Mouse (Mus musculus) CD4-positive, CD25-positive, alpha-beta regulatory T cell (primary cell): Measurements from ENCODE around the gene Ccnt2. TPM values are rescaled to one million over a fixed set of nuclear protein-coding genes. Genes with fewer than 3 reads are reported as not detected.

Source experiments
- polyA plus RNA-seq: library from polyadenylated mRNA; unstranded; fragments of 100-300 nt; shearing (Covaris generic); gene quantifications from one replicate; pipeline ENCODE4 v1.2.1, GENCODE M21; 2017

Gene Ccnt2
- 96.7 TPM for polyA plus RNA-seq

DNA sequence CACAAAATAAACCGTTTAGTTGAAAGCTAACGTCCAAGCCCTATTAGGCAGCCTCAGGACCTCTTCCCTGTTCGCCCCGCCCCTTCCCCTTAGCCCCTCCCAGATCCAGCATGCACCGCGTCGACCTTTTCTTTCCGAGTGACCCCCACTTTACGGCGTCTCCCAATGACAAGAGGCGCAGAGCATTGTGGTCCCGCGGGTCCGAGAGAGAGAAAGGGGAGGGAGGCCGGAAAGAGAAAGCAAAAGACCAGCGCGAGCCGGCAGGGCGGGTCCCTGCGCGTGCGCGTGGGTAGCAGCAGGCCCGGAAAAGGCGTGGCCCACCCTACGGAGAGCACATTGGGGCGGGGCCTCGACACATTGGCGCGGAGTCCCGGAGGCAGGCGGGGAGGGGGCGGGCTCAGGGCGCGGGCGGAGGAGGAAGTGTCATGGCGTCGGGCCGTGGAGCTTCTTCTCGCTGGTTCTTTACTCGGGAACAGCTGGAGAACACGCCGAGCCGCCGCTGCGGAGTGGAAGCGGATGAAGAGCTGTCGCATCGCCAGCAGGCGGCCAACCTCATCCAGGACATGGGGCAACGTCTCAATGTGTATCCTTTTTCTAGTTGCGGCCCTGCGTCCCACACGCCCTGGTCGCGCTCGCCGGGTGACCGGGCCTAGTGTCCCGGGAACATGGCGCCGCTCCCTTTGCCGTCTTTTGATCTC lies at the start of gene Ccnt2:
Ccnt2 (plus strand) TSS at position 362 of the 698 bp plus-strand sequence.

DNA sequence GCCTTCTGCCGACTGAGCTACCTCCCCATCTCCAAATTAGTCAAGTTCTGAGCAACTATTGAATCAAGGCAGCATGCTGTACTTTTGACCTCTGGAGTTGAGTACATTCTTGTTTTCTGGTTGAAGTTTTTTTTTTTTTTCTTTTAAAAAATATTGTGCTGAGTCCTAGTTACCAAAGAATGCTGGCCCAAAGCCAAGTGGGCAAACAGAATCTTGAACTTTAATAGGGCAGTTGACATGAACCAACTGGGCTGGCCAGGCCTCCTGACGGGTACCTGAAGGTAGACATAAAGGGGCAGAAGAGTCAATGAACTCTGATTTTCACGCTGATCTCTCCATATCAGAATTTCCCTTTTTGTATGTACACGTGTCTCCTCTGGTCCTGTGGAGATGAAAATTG lies 44.9 kb upstream of the Ccnt2 start, which contains the start of gene Acmsd:
Acmsd (plus strand) TSS at position 318 of the 400 bp plus-strand sequence.

DNA sequence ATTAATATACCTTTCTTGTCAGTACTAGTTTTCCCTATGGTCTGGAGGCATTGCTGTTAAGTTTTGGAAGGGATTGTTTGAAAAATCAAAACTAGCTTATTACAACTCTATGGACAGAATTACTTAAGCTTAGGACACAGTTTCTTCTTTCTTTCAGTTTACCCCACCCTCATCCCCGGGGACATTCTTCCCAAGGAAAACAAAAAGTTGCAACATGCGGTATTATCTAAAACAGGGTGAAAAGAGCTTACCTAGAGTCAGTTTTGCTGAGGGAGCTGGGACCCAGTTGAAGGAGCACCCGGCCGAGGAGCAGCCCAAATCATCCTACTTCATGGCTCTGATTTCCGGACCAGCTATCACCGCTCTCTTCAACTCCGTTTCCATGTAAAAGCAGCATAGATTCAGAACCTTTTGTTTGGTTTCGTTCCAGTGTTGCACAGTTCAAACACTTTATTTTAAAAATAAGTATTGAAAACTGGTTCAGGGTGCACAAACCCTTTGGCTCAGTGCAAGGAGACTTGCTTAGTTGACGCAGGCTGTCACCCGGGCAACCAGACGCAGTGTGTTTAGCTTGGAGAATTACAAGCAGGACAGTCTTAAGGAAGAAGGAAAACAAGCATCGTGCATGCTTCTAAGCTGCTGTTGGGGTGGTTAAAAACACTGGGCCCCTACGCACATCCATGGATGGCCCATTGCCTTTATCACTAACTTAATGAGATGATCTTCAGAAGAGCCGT lies 80.7 kb downstream of the Ccnt2 start, which contains the start of gene Map3k19:
Map3k19 (minus strand) TSS at position 546 of the 737 bp plus-strand sequence.

Other genes starting within 250 kb of the Ccnt2 start
- 0.39 TPM for gene Tmem163, start 94.6 kb upstream of the Ccnt2 start, polyA plus RNA-seq
- not detected for gene Acmsd, start 44.8 kb upstream of the Ccnt2 start, polyA plus RNA-seq
- 0.26 TPM for gene Map3k19, start 80.9 kb downstream of the Ccnt2 start, polyA plus RNA-seq
- 51.4 TPM for gene Rab3gap1, start 94.6 kb downstream of the Ccnt2 start, polyA plus RNA-seq